Mouse (Mus musculus) hindbrain, embryonic 13.5 days (tissue): ENCODE results near the gene Gm28308. TPM values are rescaled to one million over a fixed set of nuclear protein-coding genes. Genes with fewer than 3 reads are reported as not detected.

Source experiments
- ATAC-seq: fragments of 200-750 bp; cut with Nextera tagmentation; 2 replicates; pipeline ENCODE4 v1.8.0; 2017; ENCODE audit warnings: moderate TSS enrichment; ENCODE audit not compliant: low FRiP score
- H3K27ac ChIP-seq: fragments of 300-500 bp; sonication (generic); 2 replicates; pipeline ENCODE4 v1.5.1; 2015; ENCODE audit warnings: inconsistent platforms, mild to moderate bottlenecking, moderate library complexity
- H3K27me3 ChIP-seq: fragments of 300-500 bp; sonication (generic); 2 replicates; pipeline ENCODE4 v1.6.1; 2015; ENCODE audit warnings: mild to moderate bottlenecking, inconsistent platforms
- H3K36me3 ChIP-seq: fragments of 300-500 bp; sonication (generic); 2 replicates; pipeline ENCODE4 v1.6.1; 2015; ENCODE audit warnings: mild to moderate bottlenecking, inconsistent platforms
- H3K4me1 ChIP-seq: fragments of 300-500 bp; sonication (generic); replicated peaks from 2 replicates; pipeline ENCODE4 v1.6.1; 2015; ENCODE audit warnings: inconsistent platforms
- H3K4me2 ChIP-seq: fragments of 300-500 bp; sonication (generic); 2 replicates; pipeline ENCODE4 v1.6.1; 2015; ENCODE audit warnings: inconsistent platforms, mild to moderate bottlenecking, moderate library complexity
- H3K4me3 ChIP-seq: fragments of 300-500 bp; sonication (generic); 2 replicates; pipeline ENCODE4 v1.5.1; 2015; ENCODE audit warnings: mild to moderate bottlenecking, inconsistent platforms
- H3K9ac ChIP-seq: fragments of 300-500 bp; sonication (generic); 2 replicates; pipeline ENCODE4 v1.6.1; 2015; ENCODE audit warnings: mild to moderate bottlenecking, inconsistent platforms
- H3K9me3 ChIP-seq: fragments of 300-500 bp; sonication (generic); 2 replicates; pipeline ENCODE4 v1.6.1; 2016; ENCODE audit warnings: inconsistent platforms
- WGBS: fragments of 180-500 bp; shearing (Covaris S2); methylation state at CpG from one replicate; pipeline ENCODE4 v1.1.7; 2015; 5-methylcytosine and 5-hydroxymethylcytosine counted together
- polyA plus RNA-seq: library from polyadenylated mRNA; unstranded; fragments of >200 nt; fragmentation: Nextera tagmentation; extraction: Ambion mirVana; gene quantifications from 2 replicates; pipeline ENCODE4 v1.2.1, GENCODE M21; 2015

Gene Gm28308
- polyA plus RNA-seq, 1 experiment from 2014 or later = not detected

GRCm38 (mm10) chr6:52252016-52252774 lies 39.1 kb upstream of the Gm28308 start:
- 1% methylated on average over 24 of the region's 24 CpGs for WGBS
- H3K9me3 ChIP-seq = no peaks in the 10 kb centered on the region
- H3K4me3 ChIP-seq = no peak overlapping the region
- H3K27me3 ChIP-seq = peaks cover 95% of the 10 kb centered on the region
- no peak for ATAC-seq
- H3K4me1 ChIP-seq = no peaks in the 10 kb centered on the region
- no peak overlapping the region for H3K27ac ChIP-seq
- no peak overlapping the region for H3K9ac ChIP-seq
- H3K4me2 ChIP-seq = no peak overlapping the region
- no peaks in the 10 kb centered on the region for H3K36me3 ChIP-seq

GRCm38 (mm10) chr6:52251177-52251879 lies 38.2 kb upstream of the Gm28308 start:
- H3K4me1 ChIP-seq = no peaks in the 10 kb centered on the region
- no peaks in the 10 kb centered on the region for H3K36me3 ChIP-seq
- no peak for ATAC-seq
- no peak overlapping the region for H3K27ac ChIP-seq
- peaks cover 96% of the 10 kb centered on the region for H3K27me3 ChIP-seq
- H3K9ac ChIP-seq = no peak overlapping the region
- no peak overlapping the region for H3K4me3 ChIP-seq
- WGBS = 8% methylated on average over 7 of the region's 7 CpGs
- H3K9me3 ChIP-seq = no peaks in the 10 kb centered on the region
- no peak overlapping the region for H3K4me2 ChIP-seq

DNA sequence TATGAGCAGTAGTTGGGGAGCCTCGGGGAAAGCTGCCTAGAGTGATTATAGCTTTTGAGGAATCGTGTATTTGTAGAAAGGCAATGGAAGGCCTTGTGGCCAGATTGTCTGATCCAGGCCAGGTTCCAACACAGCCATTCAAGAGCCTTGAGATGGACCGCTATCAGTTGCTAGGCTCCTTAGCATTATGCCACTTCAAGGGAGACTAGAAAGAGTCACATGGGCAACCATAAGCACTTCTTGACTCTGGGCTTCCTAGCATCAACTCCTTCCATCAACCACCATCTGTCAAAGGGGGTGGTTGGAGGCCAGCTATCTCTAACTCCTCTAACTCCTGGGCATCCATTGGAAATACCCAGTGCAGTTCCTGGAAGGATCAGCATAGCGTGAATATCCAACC lies 36.7 kb upstream of the Gm28308 start:
- 0% methylated on average over 4 of the region's 4 CpGs for WGBS
- Histone ChIP-seq H3K27ac (no peak overlapping the region), H3K36me3 (no peaks in the 10 kb centered on the region), H3K4me2 (no peak overlapping the region), H3K27me3 (peaks cover 96% of the 10 kb centered on the region), H3K4me3 (no peak overlapping the region), H3K4me1 (0 out of 2 replicates have a peak, but pooled peaks cover 5% of the 10 kb centered on the region), H3K9ac (no peak overlapping the region), H3K9me3 (no peaks in the 10 kb centered on the region)
- ATAC-seq = no peak

DNA sequence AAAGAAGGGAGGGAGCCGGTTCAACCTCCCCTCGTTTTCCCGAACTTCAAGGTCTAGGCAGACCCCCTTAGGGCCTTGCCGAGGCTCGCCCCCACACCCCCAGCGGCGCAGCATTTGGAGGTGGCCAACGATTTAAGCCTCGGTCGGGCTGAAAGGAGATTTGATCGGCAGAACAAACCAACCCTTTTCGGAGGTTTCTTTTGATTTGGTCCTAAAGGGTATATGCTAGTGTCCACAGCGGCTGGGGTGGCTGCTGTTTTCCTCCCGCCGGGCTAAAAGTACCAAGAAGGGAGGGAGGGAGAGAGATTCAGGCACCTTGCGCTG lies 36.2 kb upstream of the Gm28308 start:
- ATAC-seq = no peak
- Histone ChIP-seq H3K4me3 (no peak overlapping the region), H3K9ac (no peak overlapping the region), H3K4me2 (no peak overlapping the region), H3K9me3 (no peaks in the 10 kb centered on the region), H3K36me3 (no peaks in the 10 kb centered on the region), H3K27ac (no peak overlapping the region), H3K27me3 (peaks cover 99% of the 10 kb centered on the region), H3K4me1 (0 out of 2 replicates have a peak, but pooled peaks cover 5% of the 10 kb centered on the region)
- WGBS = under 1% methylated on average over 16 of the region's 16 CpGs

GRCm38 (mm10) chr6:52248638-52249414 lies 35.7 kb upstream of the Gm28308 start:
- no peaks in the 10 kb centered on the region for H3K36me3 ChIP-seq
- H3K27me3 ChIP-seq = peaks cover 99% of the 10 kb centered on the region
- 2% methylated on average over 27 of the region's 27 CpGs for WGBS
- no peak overlapping the region for H3K4me3 ChIP-seq
- H3K9ac ChIP-seq = no peak overlapping the region
- 0 out of 2 replicates have a peak, but pooled peaks cover 5% of the 10 kb centered on the region for H3K4me1 ChIP-seq
- ATAC-seq = no peak
- H3K27ac ChIP-seq = no peak overlapping the region
- no peak overlapping the region for H3K4me2 ChIP-seq
- H3K9me3 ChIP-seq = no peaks in the 10 kb centered on the region

- H3K27ac ChIP-seq = no peak overlapping the region
- WGBS = 1% methylated on average over 23 of the region's 23 CpGs
- peaks cover 99% of the 10 kb centered on the region for H3K27me3 ChIP-seq
- H3K36me3 ChIP-seq = no peaks in the 10 kb centered on the region
- no peak for ATAC-seq
- H3K9me3 ChIP-seq = no peaks in the 10 kb centered on the region
- no peak overlapping the region for H3K4me3 ChIP-seq
- no peak overlapping the region for H3K4me2 ChIP-seq
- 0 out of 2 replicates have a peak, but pooled peaks cover 5% of the 10 kb centered on the region for H3K4me1 ChIP-seq
- H3K9ac ChIP-seq = no peak overlapping the region
These were observed 34.9 kb upstream of the Gm28308 start for GRCm38 (mm10) chr6:52247766-52248637.

DNA sequence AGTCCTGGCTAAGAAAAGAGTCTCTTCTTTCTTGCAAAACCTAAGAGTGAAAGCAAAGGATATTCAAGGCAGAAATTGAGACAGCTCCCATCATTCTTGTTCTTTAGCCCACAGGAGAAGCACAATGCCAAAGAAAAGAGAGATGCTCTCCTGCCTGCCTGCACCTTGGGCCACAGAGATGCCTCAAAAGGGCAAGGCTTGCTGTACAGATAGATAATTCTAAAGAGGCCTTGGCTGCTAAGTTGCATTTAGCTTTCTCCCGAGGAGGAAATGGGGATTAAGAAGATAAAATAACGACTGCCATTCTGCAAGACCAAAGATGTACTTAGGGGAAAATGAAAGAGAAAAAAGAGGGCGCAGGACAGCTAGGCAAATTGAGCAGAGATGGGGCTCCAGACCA lies 33.8 kb upstream of the Gm28308 start:
- Histone ChIP-seq H3K4me3 (no peak overlapping the region), H3K9me3 (no peaks in the 10 kb centered on the region), H3K36me3 (no peaks in the 10 kb centered on the region), H3K27ac (no peak overlapping the region), H3K9ac (no peak overlapping the region), H3K27me3 (peaks cover 99% of the 10 kb centered on the region), H3K4me2 (no peak overlapping the region), H3K4me1 (0 out of 2 replicates have a peak, but pooled peaks cover 5% of the 10 kb centered on the region)
- 4% methylated on average over 3 of the region's 3 CpGs for WGBS
- ATAC-seq = no peak

DNA sequence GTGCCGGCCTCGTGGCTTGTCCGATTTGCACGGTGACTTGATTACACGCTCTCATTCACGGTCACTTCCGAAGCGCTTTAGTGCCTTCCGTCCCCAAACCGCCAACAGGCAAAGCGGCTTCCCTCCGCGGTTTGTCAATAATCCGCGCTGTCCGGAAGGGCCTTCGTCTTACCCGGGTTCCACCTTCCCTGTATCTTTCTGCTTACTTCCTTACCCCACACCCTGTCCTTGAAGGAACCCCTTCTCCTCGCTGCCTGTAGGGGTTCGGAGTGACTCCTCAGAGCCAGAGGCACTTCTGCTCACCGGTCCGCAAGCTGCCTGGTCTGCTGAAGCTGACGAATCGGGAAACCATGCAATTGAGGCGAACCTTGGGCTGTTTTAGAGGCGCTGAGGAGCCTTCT lies 33.3 kb upstream of the Gm28308 start:
- Histone ChIP-seq H3K9ac (no peak overlapping the region), H3K27me3 (peaks cover 99% of the 10 kb centered on the region), H3K4me3 (no peak overlapping the region), H3K9me3 (no peaks in the 10 kb centered on the region), H3K36me3 (no peaks in the 10 kb centered on the region), H3K4me1 (0 out of 2 replicates have a peak, but pooled peaks cover 5% of the 10 kb centered on the region), H3K27ac (no peak overlapping the region), H3K4me2 (no peak overlapping the region)
- WGBS = under 1% methylated on average over 26 of the region's 26 CpGs
- no peak for ATAC-seq

- ATAC-seq = no peak
- Histone ChIP-seq H3K9ac (no peak within 1 kb of the TSS), H3K4me2 (no peak within 1 kb of the TSS), H3K4me1 (0 out of 2 replicates have a peak, but pooled peaks cover 5% of the 10 kb centered on the region), H3K27me3 (peaks cover 99% of the 10 kb centered on the region), H3K9me3 (no peaks in the 10 kb centered on the region), H3K36me3 (no peaks in the 10 kb centered on the region), H3K27ac (no peak within 1 kb of the TSS), H3K4me3 (no peak within 1 kb of the TSS)
- under 1% methylated on average over 20 of the region's 20 CpGs for WGBS
These were observed 32.6 kb upstream of the Gm28308 start, which contains the start of gene Hoxa11 for GRCm38 (mm10) chr6:52245757-52246142. Hoxa11 (minus strand) TSS chr6:52245810.

GRCm38 (mm10) chr6:52245040-52245756 lies 32.1 kb upstream of the Gm28308 start:
- Histone ChIP-seq H3K4me2 (no peak overlapping the region), H3K36me3 (no peaks in the 10 kb centered on the region), H3K9me3 (no peaks in the 10 kb centered on the region), H3K9ac (no peak overlapping the region), H3K27ac (no peak overlapping the region), H3K4me1 (0 out of 2 replicates have a peak, but pooled peaks cover 9% of the 10 kb centered on the region), H3K27me3 (peaks cover 99% of the 10 kb centered on the region), H3K4me3 (no peak overlapping the region)
- WGBS = under 1% methylated on average over 71 of the region's 71 CpGs
- ATAC-seq = no peak

DNA sequence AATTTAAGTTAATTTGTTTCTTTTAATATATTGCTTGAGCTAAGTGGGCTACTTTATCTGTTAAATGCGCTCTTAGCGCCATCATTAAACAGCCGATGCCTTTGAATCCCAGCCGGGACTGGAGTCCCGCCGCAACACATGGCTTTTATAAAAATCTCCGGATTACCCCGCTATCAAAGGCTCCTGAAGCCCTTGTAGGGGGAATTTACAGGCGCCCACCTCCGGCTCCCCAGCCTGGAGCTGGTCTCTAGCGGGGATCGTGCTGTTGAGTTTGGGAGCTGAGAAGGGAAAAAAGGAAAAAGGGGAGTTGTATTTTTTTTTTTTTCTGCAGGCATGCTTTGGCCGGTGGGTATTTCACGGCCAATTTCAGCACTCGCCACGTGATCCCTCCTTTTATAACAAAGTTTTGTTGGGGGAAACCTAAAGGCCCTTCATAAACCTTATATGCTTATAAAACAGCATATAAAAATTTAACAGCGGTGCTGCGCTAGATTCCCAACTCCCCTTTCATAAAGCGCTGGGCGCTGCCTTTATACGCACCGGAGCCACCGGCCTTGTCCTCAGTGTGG lies 31.4 kb upstream of the Gm28308 start:
- WGBS = 2% methylated on average over 23 of the region's 23 CpGs
- H3K27me3 ChIP-seq = peaks cover 99% of the 10 kb centered on the region
- no peak overlapping the region for H3K4me3 ChIP-seq
- H3K9ac ChIP-seq = no peak overlapping the region
- no peaks in the 10 kb centered on the region for H3K9me3 ChIP-seq
- no peaks in the 10 kb centered on the region for H3K36me3 ChIP-seq
- no peak overlapping the region for H3K27ac ChIP-seq
- H3K4me2 ChIP-seq = no peak overlapping the region
- 0 out of 2 replicates have a peak, but pooled peaks cover 10% of the 10 kb centered on the region for H3K4me1 ChIP-seq
- no peak for ATAC-seq
